Comparison of ENCODE assay signal across 7 mouse cellular contexts in genomic region chr5:114896688-114897373, GRCm38 (mm10). TPM values are rescaled to one million over a fixed set of nuclear protein-coding genes. Genes with fewer than 3 reads are reported as not detected.
DNase-seq lines count a peak whose midpoint lies in the region; ATAC-seq and TF ChIP-seq lines count a peak whose summit lies in the region.

TSS of gene Oasl2 (plus strand) at chr5:114896936.

- TF ChIP-seq CTCF in lung, postnatal 0 days (IDR thresholded peaks at IDR 0.05), result no peak

- H3K4me1 ChIP-seq in lung, postnatal 0 days (ENCODE audit: insufficient read depth, low read depth, low read length), result no peaks in the 10 kb centered on the region
- 0 out of 2 replicates have a peak, but pooled peaks cover 2% of the 10 kb centered on the region for H3K4me1 ChIP-seq in embryonic facial prominence, embryonic 11.5 days (ENCODE audit: control insufficient read depth, insufficient read depth, low read length)
- H3K4me1 ChIP-seq in hindbrain, embryonic 14.5 days (replicated peaks; ENCODE audit: control insufficient read depth, insufficient read depth, low read length), result no peaks in the 10 kb centered on the region
- no peaks in the 10 kb centered on the region for H3K4me1 ChIP-seq in midbrain, embryonic 16.5 days (ENCODE audit: control insufficient read depth, insufficient read depth, low read length)

- WGBS in lung, postnatal 0 days, result 51% methylated on average over 13 of the region's 13 CpGs
- 58% methylated on average over 13 of the region's 13 CpGs for WGBS in embryonic facial prominence, embryonic 11.5 days
- WGBS in hindbrain, embryonic 14.5 days, result 69% methylated on average over 13 of the region's 13 CpGs
- 62% methylated on average over 13 of the region's 13 CpGs for WGBS in midbrain, embryonic 16.5 days

- no peaks in the 10 kb centered on the region for H3K36me3 ChIP-seq in lung, postnatal 0 days (ENCODE audit: insufficient read depth, low read length)
- no peaks in the 10 kb centered on the region for H3K36me3 ChIP-seq in embryonic facial prominence, embryonic 11.5 days (replicated peaks; ENCODE audit: control insufficient read depth, insufficient read depth, low read depth, low read length)
- no peaks in the 10 kb centered on the region for H3K36me3 ChIP-seq in hindbrain, embryonic 14.5 days (replicated peaks; ENCODE audit: control insufficient read depth, insufficient read depth)
- no peaks in the 10 kb centered on the region for H3K36me3 ChIP-seq in midbrain, embryonic 16.5 days (ENCODE audit: control insufficient read depth, insufficient read depth, low read length)

- H3K27ac ChIP-seq in lung, postnatal 0 days (ENCODE audit: low read length), result peak within 1 kb of the TSS; percentile 11
- no peak within 1 kb of the TSS for H3K27ac ChIP-seq in embryonic facial prominence, embryonic 11.5 days (replicated peaks; ENCODE audit: low read depth, low read length)
- no peak within 1 kb of the TSS for H3K27ac ChIP-seq in hindbrain, embryonic 14.5 days
- no peak within 1 kb of the TSS for H3K27ac ChIP-seq in midbrain, embryonic 16.5 days (ENCODE audit: low read length)

- no peak for TF ChIP-seq EP300 in lung, postnatal 0 days (IDR thresholded peaks at IDR 0.05)

- no peaks in the 10 kb centered on the region for H3K9me3 ChIP-seq in lung, postnatal 0 days (ENCODE audit: low read length)
- H3K9me3 ChIP-seq in embryonic facial prominence, embryonic 11.5 days (replicated peaks; ENCODE audit: control insufficient read depth, low read length), result no peaks in the 10 kb centered on the region
- H3K9me3 ChIP-seq in hindbrain, embryonic 14.5 days (ENCODE audit: control insufficient read depth, low read length), result no peaks in the 10 kb centered on the region
- no peaks in the 10 kb centered on the region for H3K9me3 ChIP-seq in midbrain, embryonic 16.5 days (replicated peaks; ENCODE audit: control insufficient read depth, low read length, poor library complexity, severe bottlenecking)

- no peaks in the 10 kb centered on the region for H3K27me3 ChIP-seq in lung, postnatal 0 days (replicated peaks; ENCODE audit: insufficient read depth, low read length)
- H3K27me3 ChIP-seq in embryonic facial prominence, embryonic 11.5 days (ENCODE audit: control insufficient read depth, insufficient read depth, low read length), result no peaks in the 10 kb centered on the region
- no peaks in the 10 kb centered on the region for H3K27me3 ChIP-seq in hindbrain, embryonic 14.5 days (ENCODE audit: control insufficient read depth, insufficient read depth, low read length)
- H3K27me3 ChIP-seq in midbrain, embryonic 16.5 days (ENCODE audit: control insufficient read depth, insufficient read depth, low read depth, low read length), result no peaks in the 10 kb centered on the region

- H3K9ac ChIP-seq in lung, postnatal 0 days (replicated peaks; ENCODE audit: low read depth), result 0 out of 2 replicates have a peak within 1 kb of the TSS, but pooled peaks have one; percentile 27
- H3K9ac ChIP-seq in embryonic facial prominence, embryonic 11.5 days (replicated peaks; ENCODE audit: low read length), result 0 out of 2 replicates have a peak within 1 kb of the TSS, but pooled peaks have one; percentile 18
- no peak within 1 kb of the TSS for H3K9ac ChIP-seq in hindbrain, embryonic 14.5 days
- no peak within 1 kb of the TSS for H3K9ac ChIP-seq in midbrain, embryonic 16.5 days (ENCODE audit: low read depth, low read length)

- peak within 1 kb of the TSS; percentile 46 for H3K4me3 ChIP-seq in lung, postnatal 0 days (ENCODE audit: low read depth, low read length)
- H3K4me3 ChIP-seq in embryonic facial prominence, embryonic 11.5 days (ENCODE audit: low read depth, low read length), result no peak within 1 kb of the TSS
- H3K4me3 ChIP-seq in hindbrain, embryonic 14.5 days (replicated peaks; ENCODE audit: low read length), result no peak within 1 kb of the TSS
- no peak within 1 kb of the TSS for H3K4me3 ChIP-seq in midbrain, embryonic 16.5 days (ENCODE audit: low read depth, low read length)

- H3K4me2 ChIP-seq in lung, postnatal 0 days (replicated peaks; ENCODE audit: low read depth, low read length), result peak within 1 kb of the TSS; percentile 58
- H3K4me2 ChIP-seq in embryonic facial prominence, embryonic 11.5 days (ENCODE audit: low read depth, low read length), result no peak within 1 kb of the TSS; the same call in 1 of the 2 replicates
- H3K4me2 ChIP-seq in hindbrain, embryonic 14.5 days (replicated peaks), result 0 out of 2 replicates have a peak within 1 kb of the TSS, but pooled peaks have one; percentile 21
- peak within 1 kb of the TSS; percentile 8; the same call in 1 of the 2 replicates for H3K4me2 ChIP-seq in midbrain, embryonic 16.5 days (ENCODE audit: low read length)

- ATAC-seq in lung, postnatal 0 days, result no peak
- no peak for ATAC-seq in embryonic facial prominence, embryonic 11.5 days (replicated peaks; ENCODE audit: insufficient number of reproducible peaks, low FRiP score, low TSS enrichment, low read depth)
- no peak for ATAC-seq in hindbrain, embryonic 14.5 days (ENCODE audit: low FRiP score)
- ATAC-seq in midbrain, embryonic 16.5 days, result no peak

- no peak for DNase-seq in lung, postnatal 0 days (ENCODE audit: low spot score)
- no peak for DNase-seq in lung, postnatal 10 days
- DNase-seq in embryonic facial prominence, embryonic 11.5 days (ENCODE audit: low spot score), result no peak
- no peak for DNase-seq in hindbrain, embryonic 14.5 days (ENCODE audit: low spot score)
- no peak for DNase-seq in right cerebral cortex, postnatal 36 days (ENCODE audit: low spot score in 2 of 2)
- no peak for DNase-seq in right cerebral cortex, postnatal 14 days

RNA-seq across cellular contexts. Expression of gene Oasl2, which starts in this region (rescaled TPM):
- polyA plus RNA-seq in lung, postnatal 0 days (2015; fragmentation: Nextera tagmentation; extraction: Ambion mirVana), result 15.7 and 17.3 TPM in 2 replicates
- 2.5 and 2.7 TPM in 2 replicates for polyA plus RNA-seq in embryonic facial prominence, embryonic 11.5 days (2014; fragmentation: Nextera tagmentation; extraction: Ambion mirVana)
- polyA plus RNA-seq in hindbrain, embryonic 14.5 days (2014; fragmentation: Nextera tagmentation; extraction: Ambion mirVana), result 3.7 and 5.0 TPM in 2 replicates
- polyA plus RNA-seq in midbrain, embryonic 16.5 days (2015; fragmentation: Nextera tagmentation; extraction: Ambion mirVana), result 2.8 and 3.1 TPM in 2 replicates

Comparison
In these comparisons a context has a peak if more than half of its experiments do, and no peak if none do; other contexts are left out.
1. H3K9ac ChIP-seq: peak in lung, postnatal 0 days (single experiment) and embryonic facial prominence, embryonic 11.5 days (single experiment); none in hindbrain, embryonic 14.5 days (single experiment) and midbrain, embryonic 16.5 days (single experiment).